Mouse (Mus musculus) forebrain, embryonic 11.5 days (tissue): ENCODE measurements around the gene Actg1. TPM values are rescaled to one million over a fixed set of nuclear protein-coding genes. Genes with fewer than 3 reads are reported as not detected.

Source experiments
- ATAC-seq: fragments of 200-750 bp; cut with Nextera tagmentation; replicated peaks from 2 replicates; pipeline ENCODE4 v1.8.0; 2017; ENCODE audit warnings: moderate TSS enrichment; ENCODE audit not compliant: low FRiP score
- DNase-seq: peaks from one replicate; pipeline ENCODE4 v3.0.0-alpha.2; 2017; ENCODE audit warnings: low spot score
- H3K27ac ChIP-seq: fragments of 300-500 bp; sonication (generic); 2 replicates; pipeline ENCODE4 v1.5.1; 2014; ENCODE audit warnings: low read depth, low read length
- H3K27me3 ChIP-seq: fragments of 300-500 bp; sonication (generic); 2 replicates; pipeline ENCODE4 v1.6.1; 2014; ENCODE audit warnings: mild to moderate bottlenecking, low read length, mixed read lengths; ENCODE audit not compliant: control insufficient read depth, insufficient read depth
- H3K36me3 ChIP-seq: fragments of 300-500 bp; sonication (generic); 2 replicates; pipeline ENCODE4 v1.6.1; 2014; ENCODE audit warnings: mild to moderate bottlenecking, low read length, moderate library complexity, mixed read lengths; ENCODE audit not compliant: control insufficient read depth, insufficient read depth
- H3K4me1 ChIP-seq: fragments of 300-500 bp; sonication (generic); replicated peaks from 2 replicates; pipeline ENCODE4 v1.6.1; 2014; ENCODE audit warnings: low read length, mixed read lengths; ENCODE audit not compliant: control insufficient read depth, insufficient read depth
- H3K4me2 ChIP-seq: fragments of 300-500 bp; sonication (generic); 2 replicates; pipeline ENCODE4 v1.6.1; 2014; ENCODE audit warnings: low read depth, mild to moderate bottlenecking, low read length, moderate library complexity, mixed read lengths; ENCODE audit not compliant: severe bottlenecking
- H3K4me3 ChIP-seq: fragments of 300-500 bp; sonication (generic); 2 replicates; pipeline ENCODE4 v1.5.1; 2014; ENCODE audit warnings: low read depth, low read length
- H3K9ac ChIP-seq: fragments of 300-500 bp; sonication (generic); 2 replicates; pipeline ENCODE4 v1.6.1; 2014; ENCODE audit warnings: low read length
- H3K9me3 ChIP-seq: fragments of 300-500 bp; sonication (generic); 2 replicates; pipeline ENCODE4 v1.6.1; 2016; ENCODE audit warnings: low read length, mixed read lengths; ENCODE audit not compliant: control insufficient read depth
- WGBS: fragments of 180-500 bp; shearing (Covaris S2); extraction: QIAGEN DNeasy Blood & Tissue Kit; methylation state at CpG from one replicate; pipeline ENCODE4 v1.1.7; 2014; 5-methylcytosine and 5-hydroxymethylcytosine counted together
- polyA plus RNA-seq: library from polyadenylated mRNA; unstranded; fragments of >200 nt; fragmentation: Nextera tagmentation; extraction: Ambion mirVana; gene quantifications from 2 replicates; pipeline ENCODE4 v1.2.1, GENCODE M21; 2014

The Actg1 gene
- polyA plus RNA-seq = 2,808 and 3,088 TPM in 2 replicates

DNA sequence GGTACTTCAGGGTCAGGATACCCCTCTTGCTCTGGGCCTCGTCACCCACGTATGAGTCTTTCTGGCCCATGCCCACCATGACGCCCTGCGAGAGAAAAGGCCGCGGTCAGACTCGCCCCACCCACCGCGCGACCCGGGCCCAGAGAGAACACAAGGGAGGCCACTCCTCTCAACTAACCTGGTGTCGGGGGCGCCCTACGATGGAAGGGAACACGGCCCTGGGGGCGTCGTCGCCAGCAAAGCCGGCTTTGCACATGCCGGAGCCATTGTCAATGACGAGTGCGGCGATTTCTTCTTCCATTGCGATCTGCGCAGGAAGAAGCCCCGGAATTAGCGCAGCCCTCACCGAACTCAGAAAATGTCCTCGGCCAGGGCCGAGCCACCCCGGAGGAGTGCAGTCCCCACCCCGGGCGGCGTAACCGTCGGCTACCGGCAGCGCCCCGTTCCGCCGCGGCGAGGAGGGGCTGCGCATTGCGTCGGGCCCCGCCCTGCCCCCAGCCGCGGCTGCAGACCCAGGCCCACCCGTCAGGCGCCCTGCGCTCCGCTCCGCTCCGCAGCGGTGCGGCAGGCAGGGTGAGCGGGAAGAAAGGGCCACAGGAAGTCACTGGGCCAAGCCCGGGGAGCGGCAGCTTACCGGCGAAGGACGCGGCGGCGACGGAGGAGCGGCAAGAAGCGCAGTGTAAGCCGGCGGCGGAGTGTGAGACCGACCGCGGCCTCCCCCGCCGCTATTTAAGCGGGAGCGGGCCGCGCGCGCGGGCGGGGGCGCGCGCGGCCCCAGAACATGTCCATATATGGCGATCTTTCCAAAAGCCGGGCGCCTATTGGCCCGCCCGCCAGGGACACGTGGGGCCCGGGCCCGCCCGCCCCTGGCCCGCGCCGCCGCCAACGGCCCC lies at the start of gene Actg1:
Gene Actg1 (minus strand): TSS at position 752 of the 893 bp plus-strand sequence.
- H3K27me3 ChIP-seq = no peaks in the 10 kb centered on the region
- WGBS = 4% methylated on average over 101 of the region's 103 CpGs
- H3K9ac ChIP-seq = peak within 1 kb of the TSS; percentile 100
- peaks cover 5% of the 10 kb centered on the region; the same call in 1 of the 2 replicates for H3K36me3 ChIP-seq
- peak within 1 kb of the TSS; percentile 99 for H3K27ac ChIP-seq
- DNase-seq (peak; percentile 71), ATAC-seq (peak; percentile 84)
- H3K4me2 ChIP-seq = peak within 1 kb of the TSS; percentile 89
- no peaks in the 10 kb centered on the region for H3K9me3 ChIP-seq
- H3K4me3 ChIP-seq = peak within 1 kb of the TSS; percentile 100
- H3K4me1 ChIP-seq = peaks cover 18% of the 10 kb centered on the region

- Histone ChIP-seq H3K9me3 (no peaks in the 10 kb centered on the region), H3K4me1 (no peaks in the 10 kb centered on the region), H3K9ac (no peak overlapping the region), H3K27me3 (no peaks in the 10 kb centered on the region), H3K4me3 (no peak overlapping the region), H3K4me2 (no peak overlapping the region), H3K36me3 (peaks cover 11% of the 10 kb centered on the region), H3K27ac (no peak overlapping the region)
- no peak for ATAC-seq
- 86% methylated on average over 2 of the region's 2 CpGs for WGBS
- no peak for DNase-seq
These were observed 49.3 kb upstream of the Actg1 start for GRCm38 (mm10) chr11:120397602-120398001.

DNA sequence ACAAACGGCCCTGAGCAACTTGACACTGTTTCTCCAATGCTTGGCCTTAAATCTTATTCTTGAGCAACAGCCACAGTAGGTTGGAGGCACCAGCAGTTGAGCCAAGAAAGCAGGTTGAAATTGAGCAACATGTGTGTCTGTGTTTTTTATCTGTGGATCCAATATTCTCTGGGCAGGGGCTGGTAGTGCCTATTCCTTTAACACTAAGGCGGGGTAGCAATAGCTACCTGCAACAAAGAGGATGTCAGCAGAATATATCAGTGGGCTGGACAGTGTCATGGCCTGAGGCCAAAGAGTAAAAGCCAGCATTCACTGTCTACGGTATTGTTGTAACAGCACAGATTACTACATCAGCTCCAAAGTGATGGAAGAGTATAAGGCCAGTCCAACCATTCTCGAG lies 47.3 kb upstream of the Actg1 start:
- Histone ChIP-seq H3K27me3 (no peaks in the 10 kb centered on the region), H3K9me3 (no peaks in the 10 kb centered on the region), H3K4me2 (no peak overlapping the region), H3K4me3 (no peak overlapping the region), H3K36me3 (peaks cover 6% of the 10 kb centered on the region; the same call in 1 of the 2 replicates), H3K27ac (no peak overlapping the region), H3K9ac (no peak overlapping the region), H3K4me1 (no peaks in the 10 kb centered on the region)
- no peak for ATAC-seq
- whole genome bisulfite sequencing = 93% methylated on average over 4 of the region's 4 CpGs
- DNase-seq = no peak

GRCm38 (mm10) chr11:120388580-120388979 lies 40.2 kb upstream of the Actg1 start:
- ATAC-seq = no peak
- WGBS = 94% methylated on average over 9 of the region's 9 CpGs

GRCm38 (mm10) chr11:120387157-120387556 lies 38.8 kb upstream of the Actg1 start:
- Histone ChIP-seq H3K4me2 (no peak overlapping the region), H3K4me3 (no peak overlapping the region), H3K4me1 (no peaks in the 10 kb centered on the region), H3K9ac (no peak overlapping the region), H3K27ac (no peak overlapping the region), H3K9me3 (no peaks in the 10 kb centered on the region), H3K36me3 (peaks cover 6% of the 10 kb centered on the region; the same call in 1 of the 2 replicates), H3K27me3 (no peaks in the 10 kb centered on the region)
- ATAC-seq (no peak), DNase-seq (peak; percentile 48)
- 79% methylated on average over 2 of the region's 2 CpGs for WGBS

More at GRCm38 (mm10) chr11:120388580-120388979, 40.2 kb upstream of the Actg1 start:
- Histone ChIP-seq H3K36me3 (peaks cover 10% of the 10 kb centered on the region; the same call in 1 of the 2 replicates), H3K9me3 (no peaks in the 10 kb centered on the region), H3K4me1 (no peaks in the 10 kb centered on the region), H3K27ac (no peak overlapping the region), H3K9ac (no peak overlapping the region), H3K4me2 (no peak overlapping the region), H3K4me3 (no peak overlapping the region), H3K27me3 (no peaks in the 10 kb centered on the region)
- peak; percentile 41 for DNase-seq

DNA sequence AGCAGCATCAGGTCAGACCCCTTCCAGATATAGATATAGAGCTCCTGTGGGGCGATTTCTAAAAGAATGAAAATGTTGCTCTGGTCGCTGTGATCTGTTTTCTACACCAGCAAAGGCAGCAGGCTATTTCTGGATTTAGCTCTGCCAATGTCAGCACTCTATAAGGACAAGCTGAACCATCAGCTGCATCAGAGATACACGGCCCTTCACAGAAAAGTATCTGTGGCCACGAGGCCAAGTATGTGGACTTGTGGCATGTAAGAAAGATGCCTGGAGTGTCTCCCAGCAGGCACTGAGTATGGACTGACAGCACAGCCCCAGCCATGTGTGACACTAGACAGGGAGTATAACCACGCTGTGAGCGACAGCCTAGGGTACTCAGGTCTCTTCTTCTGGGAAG lies 38.3 kb upstream of the Actg1 start:
- no peak overlapping the region for H3K4me2 ChIP-seq
- WGBS = 94% methylated on average over 6 of the region's 6 CpGs

DNA sequence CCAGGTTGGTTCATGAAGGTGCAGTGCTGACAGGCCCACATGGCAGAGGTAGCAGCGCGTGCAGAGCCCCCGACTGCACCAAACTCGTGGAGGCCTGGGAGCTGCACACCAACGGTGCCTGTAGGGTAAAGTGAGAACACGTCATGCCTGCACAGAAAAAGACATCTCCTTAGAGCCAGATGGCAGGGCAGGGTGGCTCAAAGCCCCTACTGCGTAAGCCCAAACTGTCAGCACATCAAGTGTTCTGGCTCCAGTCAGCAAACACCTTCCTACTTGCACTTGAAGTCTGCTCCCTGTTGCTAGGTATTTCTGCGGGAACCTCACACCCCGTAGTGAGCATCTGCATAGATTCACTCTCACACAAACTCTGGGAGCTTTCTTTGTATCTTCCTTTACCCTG lies 34.2 kb upstream of the Actg1 start:
- Histone ChIP-seq H3K27me3 (no peaks in the 10 kb centered on the region), H3K4me1 (peaks cover 4% of the 10 kb centered on the region), H3K27ac (no peak overlapping the region), H3K9ac (no peak overlapping the region), H3K4me2 (no peak overlapping the region), H3K9me3 (no peaks in the 10 kb centered on the region), H3K36me3 (peaks cover 11% of the 10 kb centered on the region), H3K4me3 (no peak overlapping the region)
- 96% methylated on average over 9 of the region's 9 CpGs for WGBS
- ATAC-seq = no peak
- DNase-seq = no peak

More for the DNA sequence above, 38.3 kb upstream of the Actg1 start:
- ATAC-seq = no peak
- no peaks in the 10 kb centered on the region for H3K4me1 ChIP-seq
- H3K27ac ChIP-seq = no peak overlapping the region
- H3K9ac ChIP-seq = no peak overlapping the region
- H3K9me3 ChIP-seq = no peaks in the 10 kb centered on the region
- no peaks in the 10 kb centered on the region for H3K27me3 ChIP-seq
- peaks cover 6% of the 10 kb centered on the region for H3K36me3 ChIP-seq
- H3K4me3 ChIP-seq = no peak overlapping the region
- no peak for DNase-seq

DNA sequence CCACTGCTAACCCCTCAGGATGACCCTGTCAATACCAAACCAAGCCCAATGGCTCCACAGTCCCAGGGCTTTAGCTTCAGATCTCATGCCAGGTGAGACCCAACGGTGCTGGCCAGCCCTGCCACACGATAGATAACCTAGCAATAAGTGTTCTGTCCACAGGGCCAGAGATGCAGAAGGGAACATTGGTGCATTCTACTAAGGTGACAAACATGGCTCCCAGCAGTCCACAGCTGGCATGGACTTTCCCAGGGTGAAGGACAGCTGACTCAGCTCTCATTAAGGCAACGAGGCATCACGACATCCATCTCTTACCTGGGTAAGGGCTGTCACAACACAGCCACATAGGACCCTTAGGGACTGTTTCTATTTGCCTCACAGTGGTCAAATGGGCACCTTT lies 32.8 kb upstream of the Actg1 start:
- no peaks in the 10 kb centered on the region for H3K9me3 ChIP-seq
- no peak overlapping the region for H3K4me2 ChIP-seq
- H3K4me1 ChIP-seq = peaks cover 11% of the 10 kb centered on the region
- H3K27me3 ChIP-seq = no peaks in the 10 kb centered on the region
- ATAC-seq (no peak), DNase-seq (peak; percentile 49)
- no peak overlapping the region for H3K27ac ChIP-seq
- no peak overlapping the region for H3K9ac ChIP-seq
- peaks cover 11% of the 10 kb centered on the region for H3K36me3 ChIP-seq
- no peak overlapping the region for H3K4me3 ChIP-seq
- 94% methylated on average over 4 of the region's 4 CpGs for WGBS
